Mouse (Mus musculus): ENCODE measurements at regions not wholly inside any gene's neighbourhood (a gene's known extent, or its start where the extent isn't known, plus 50 kb on each side); places are given as distances from the start of the nearest gene placed in this dataset.

DNA sequence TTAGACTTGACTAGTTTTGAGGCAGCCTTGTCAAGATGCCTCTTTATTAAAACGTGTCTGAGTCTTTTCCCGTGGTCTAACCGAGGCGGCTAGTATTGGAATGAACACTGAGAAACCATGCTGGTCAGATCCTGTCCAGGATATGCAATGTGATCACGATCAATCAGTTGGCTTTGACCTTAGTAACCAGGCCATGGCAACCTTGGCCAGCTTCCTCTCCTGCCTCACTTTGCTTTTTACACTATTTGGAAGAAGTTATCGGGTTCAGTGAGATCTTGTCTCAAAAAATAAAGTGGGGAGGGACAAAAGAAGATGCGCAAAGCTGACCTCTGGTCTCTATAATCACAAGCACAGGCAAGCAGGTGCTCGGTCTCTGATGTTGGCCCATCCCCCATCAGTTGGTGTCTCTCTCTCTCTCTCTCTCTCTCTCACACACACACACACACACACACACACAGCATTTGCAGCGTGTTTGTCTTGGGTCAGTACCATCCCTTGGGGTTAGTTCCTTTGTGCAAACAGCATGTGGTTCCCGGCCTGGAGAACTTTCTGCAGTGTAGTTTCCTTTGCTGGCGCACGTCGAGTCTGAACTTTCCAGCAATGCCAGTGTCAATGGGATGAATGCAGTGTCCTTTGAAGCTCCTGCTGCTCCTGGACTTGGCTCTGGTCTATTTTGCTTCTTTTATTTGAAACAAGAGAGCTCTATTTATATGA, 117.6 kb upstream of the Spdye4c start:
- H3K36me3 ChIP-seq (replicated peaks; ENCODE audit: insufficient read depth, low read length) = no peaks in the 10 kb centered on the region
- H3K27me3 ChIP-seq (ENCODE audit: insufficient read depth, low read length) = no peaks in the 10 kb centered on the region
- H3K4me2 ChIP-seq (ENCODE audit: low read depth, low read length) = no peak overlapping the region
- 0 out of 2 replicates have a peak, but pooled peaks cover 7% of the 10 kb centered on the region for H3K4me1 ChIP-seq (ENCODE audit: insufficient read depth)
- DNase-seq = no peak
- H3K4me3 ChIP-seq (ENCODE audit: low read depth, low read length) = no peak overlapping the region
- no peak overlapping the region for H3K9ac ChIP-seq (replicated peaks)
- WGBS (ENCODE audit: insufficient replicate concordance) = 68% methylated on average over 13 of the region's 13 CpGs
- no peak for ATAC-seq
- H3K27ac ChIP-seq (ENCODE audit: low read depth) = no peak overlapping the region
- no peaks in the 10 kb centered on the region for H3K9me3 ChIP-seq (ENCODE audit: low read length)
- TF ChIP-seq CTCF (IDR thresholded peaks at IDR 0.05; ENCODE audit: low read depth) (no peak), EP300 (IDR thresholded peaks at IDR 0.05; ENCODE audit: low read depth) (no peak)

DNA sequence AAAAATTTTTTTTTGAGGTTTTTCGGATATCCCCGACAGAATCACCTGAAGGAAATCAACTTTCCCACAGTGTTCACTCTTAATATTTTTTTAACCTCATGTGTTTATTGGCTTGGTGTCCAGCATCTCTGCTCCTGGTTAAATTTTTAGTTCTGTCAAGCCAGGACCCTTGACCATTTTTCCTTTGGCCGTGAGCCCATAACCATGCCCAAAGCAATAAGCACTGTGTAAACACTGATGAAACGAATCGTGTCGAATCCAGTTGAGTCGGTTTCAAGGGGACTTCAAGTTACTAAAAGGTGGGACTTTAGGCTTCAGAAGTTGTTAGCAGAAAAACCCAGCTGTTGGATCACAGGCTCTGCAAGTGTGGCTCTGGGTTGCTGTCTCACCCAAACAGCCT, 117.0 kb upstream of the Spdye4c start:
- Histone ChIP-seq H3K4me2 (ENCODE audit: low read depth, low read length) (no peak overlapping the region), H3K9me3 (ENCODE audit: low read length) (no peaks in the 10 kb centered on the region), H3K4me3 (ENCODE audit: low read depth, low read length) (no peak overlapping the region), H3K9ac (replicated peaks) (no peak overlapping the region), H3K4me1 (ENCODE audit: insufficient read depth) (0 out of 2 replicates have a peak, but pooled peaks cover 7% of the 10 kb centered on the region), H3K27ac (ENCODE audit: low read depth) (no peak overlapping the region), H3K27me3 (ENCODE audit: insufficient read depth, low read length) (no peaks in the 10 kb centered on the region), H3K36me3 (replicated peaks; ENCODE audit: insufficient read depth, low read length) (no peaks in the 10 kb centered on the region)
- no peak for DNase-seq
- no peak for ATAC-seq
- TF ChIP-seq CTCF (IDR thresholded peaks at IDR 0.05; ENCODE audit: low read depth) (no peak), EP300 (IDR thresholded peaks at IDR 0.05; ENCODE audit: low read depth) (no peak)
- 77% methylated on average over 7 of the region's 7 CpGs for WGBS (ENCODE audit: insufficient replicate concordance)

DNA sequence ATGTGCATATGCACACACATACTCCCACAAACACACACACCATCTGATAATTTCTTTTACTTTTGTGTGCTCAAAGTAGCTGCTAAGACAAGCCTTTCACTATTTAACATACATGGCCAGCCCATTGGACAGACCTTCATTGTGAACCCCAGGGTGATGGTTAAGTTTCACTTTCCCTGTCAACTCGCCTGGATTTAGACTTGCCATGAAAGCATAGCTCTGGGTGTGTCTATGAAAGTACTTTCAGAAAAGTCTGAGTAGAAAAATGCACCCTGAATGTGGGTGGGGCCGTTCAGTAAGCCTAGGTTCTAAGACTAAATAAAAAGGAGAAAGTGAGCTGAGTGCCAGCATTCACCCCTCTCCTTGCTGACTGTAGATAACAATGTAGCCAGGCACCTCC, 113.8 kb upstream of the Spdye4c start:
- Histone ChIP-seq H3K9ac (replicated peaks) (no peak overlapping the region), H3K4me2 (ENCODE audit: low read depth, low read length) (no peak overlapping the region), H3K27ac (ENCODE audit: low read depth) (no peak overlapping the region), H3K4me3 (ENCODE audit: low read depth, low read length) (no peak overlapping the region), H3K27me3 (ENCODE audit: insufficient read depth, low read length) (no peaks in the 10 kb centered on the region), H3K4me1 (ENCODE audit: insufficient read depth) (0 out of 2 replicates have a peak, but pooled peaks cover 7% of the 10 kb centered on the region), H3K9me3 (ENCODE audit: low read length) (no peaks in the 10 kb centered on the region), H3K36me3 (replicated peaks; ENCODE audit: insufficient read depth, low read length) (no peaks in the 10 kb centered on the region)
- no peak for DNase-seq
- no peak for TF ChIP-seq EP300 (IDR thresholded peaks at IDR 0.05; ENCODE audit: low read depth)
- no peak for TF ChIP-seq CTCF (IDR thresholded peaks at IDR 0.05; ENCODE audit: low read depth)
- 56% methylated on average over 2 of the region's 2 CpGs for WGBS (ENCODE audit: insufficient replicate concordance)
- no peak for ATAC-seq

GRCm38 (mm10) chr2:128491217-128491877, 99.7 kb upstream of the Spdye4c start:
- DNase-seq (no peak), ATAC-seq (no peak)
- 79% methylated on average over 7 of the region's 7 CpGs for WGBS (ENCODE audit: insufficient replicate concordance)

GRCm38 (mm10) chr2:128493871-128494270, 97.1 kb upstream of the Spdye4c start:
- Histone ChIP-seq H3K4me1 (ENCODE audit: insufficient read depth) (no peaks in the 10 kb centered on the region), H3K27ac (ENCODE audit: low read depth) (no peak overlapping the region)
- DNase-seq = peak; percentile 23

More at GRCm38 (mm10) chr2:128491217-128491877, 99.7 kb upstream of the Spdye4c start:
- H3K9ac ChIP-seq (replicated peaks) = no peak overlapping the region
- H3K4me2 ChIP-seq (ENCODE audit: low read depth, low read length) = no peak overlapping the region
- no peaks in the 10 kb centered on the region for H3K27me3 ChIP-seq (ENCODE audit: insufficient read depth, low read length)
- no peaks in the 10 kb centered on the region for H3K9me3 ChIP-seq (ENCODE audit: low read length)
- no peaks in the 10 kb centered on the region for H3K4me1 ChIP-seq (ENCODE audit: insufficient read depth)
- no peaks in the 10 kb centered on the region for H3K36me3 ChIP-seq (replicated peaks; ENCODE audit: insufficient read depth, low read length)
- H3K27ac ChIP-seq (ENCODE audit: low read depth) = no peak overlapping the region
- H3K4me3 ChIP-seq (ENCODE audit: low read depth, low read length) = no peak overlapping the region
- TF ChIP-seq CTCF (IDR thresholded peaks at IDR 0.05; ENCODE audit: low read depth) = no peak
- TF ChIP-seq EP300 (IDR thresholded peaks at IDR 0.05; ENCODE audit: low read depth) = no peak

GRCm38 (mm10) chr2:128497891-128498290, 93.1 kb upstream of the Spdye4c start:
- H3K27ac ChIP-seq (ENCODE audit: low read depth) = no peak overlapping the region
- no peaks in the 10 kb centered on the region for H3K9me3 ChIP-seq (ENCODE audit: low read length)
- H3K4me3 ChIP-seq (ENCODE audit: low read depth, low read length) = no peak overlapping the region
- ATAC-seq = no peak
- TF ChIP-seq EP300 (IDR thresholded peaks at IDR 0.05; ENCODE audit: low read depth) (no peak), CTCF (IDR thresholded peaks at IDR 0.05; ENCODE audit: low read depth) (no peak)
- H3K4me2 ChIP-seq (ENCODE audit: low read depth, low read length) = no peak overlapping the region
- H3K4me1 ChIP-seq (ENCODE audit: insufficient read depth) = no peaks in the 10 kb centered on the region; the same call in 1 of the 2 replicates
- H3K36me3 ChIP-seq (replicated peaks; ENCODE audit: insufficient read depth, low read length) = no peaks in the 10 kb centered on the region
- H3K9ac ChIP-seq (replicated peaks) = no peak overlapping the region
- no peaks in the 10 kb centered on the region for H3K27me3 ChIP-seq (ENCODE audit: insufficient read depth, low read length)
- 69% methylated on average over 3 of the region's 3 CpGs for WGBS (ENCODE audit: insufficient replicate concordance)
- DNase-seq = no peak

More at GRCm38 (mm10) chr2:128493871-128494270, 97.1 kb upstream of the Spdye4c start:
- Histone ChIP-seq H3K4me2 (ENCODE audit: low read depth, low read length) (no peak overlapping the region), H3K9me3 (ENCODE audit: low read length) (no peaks in the 10 kb centered on the region), H3K9ac (replicated peaks) (no peak overlapping the region), H3K27me3 (ENCODE audit: insufficient read depth, low read length) (no peaks in the 10 kb centered on the region), H3K36me3 (replicated peaks; ENCODE audit: insufficient read depth, low read length) (no peaks in the 10 kb centered on the region), H3K4me3 (ENCODE audit: low read depth, low read length) (no peak overlapping the region)
- 64% methylated on average over 5 of the region's 5 CpGs for WGBS (ENCODE audit: insufficient replicate concordance)
- TF ChIP-seq EP300 (IDR thresholded peaks at IDR 0.05; ENCODE audit: low read depth) (no peak), CTCF (IDR thresholded peaks at IDR 0.05; ENCODE audit: low read depth) (no peak)
- no peak for ATAC-seq
